Mouse (Mus musculus): ENCODE results near the gene Cpt1a.

Gene Cpt1a

GRCm38 (mm10) chr19:3324931-3325711 lies 3.0 kb downstream of the Cpt1a start:
- DNase-seq (ENCODE audit: low read depth, low spot score): no peak

- DNase-seq (ENCODE audit: low read depth, low spot score): no peak
Measured at GRCm38 (mm10) chr19:3325771-3326478, 3.8 kb downstream of the Cpt1a start.

GRCm38 (mm10) chr19:3326479-3327047 lies 4.4 kb downstream of the Cpt1a start:
- DNase-seq (ENCODE audit: low read depth, low spot score): no peak

DNA sequence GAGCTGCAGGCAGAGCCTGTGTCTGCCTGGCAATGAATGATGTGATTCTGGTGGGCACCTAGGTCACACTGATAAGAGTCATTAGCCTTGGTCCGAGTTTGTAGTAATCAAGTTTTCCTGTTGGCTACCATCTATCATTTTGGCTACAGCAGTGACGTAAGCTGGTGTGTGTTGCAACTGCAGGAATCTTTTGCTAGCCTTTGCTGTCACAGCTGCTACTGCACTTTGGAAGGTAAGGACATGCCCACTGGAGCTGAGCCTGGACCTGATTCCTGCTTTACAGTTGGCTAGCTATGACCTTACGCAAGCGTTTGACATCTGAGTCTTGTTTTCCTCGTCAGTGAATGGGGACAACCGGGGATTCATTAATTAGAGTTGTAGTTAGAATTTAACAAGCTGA lies 11.1 kb downstream of the Cpt1a start:
- no peak for DNase-seq (ENCODE audit: low read depth, low spot score)

- no peak for DNase-seq (ENCODE audit: low read depth, low spot score)
Measured at GRCm38 (mm10) chr19:3333694-3334515, 11.8 kb downstream of the Cpt1a start.

GRCm38 (mm10) chr19:3334550-3334949 lies 12.4 kb downstream of the Cpt1a start:
- DNase-seq (ENCODE audit: low read depth, low spot score): no peak

DNA sequence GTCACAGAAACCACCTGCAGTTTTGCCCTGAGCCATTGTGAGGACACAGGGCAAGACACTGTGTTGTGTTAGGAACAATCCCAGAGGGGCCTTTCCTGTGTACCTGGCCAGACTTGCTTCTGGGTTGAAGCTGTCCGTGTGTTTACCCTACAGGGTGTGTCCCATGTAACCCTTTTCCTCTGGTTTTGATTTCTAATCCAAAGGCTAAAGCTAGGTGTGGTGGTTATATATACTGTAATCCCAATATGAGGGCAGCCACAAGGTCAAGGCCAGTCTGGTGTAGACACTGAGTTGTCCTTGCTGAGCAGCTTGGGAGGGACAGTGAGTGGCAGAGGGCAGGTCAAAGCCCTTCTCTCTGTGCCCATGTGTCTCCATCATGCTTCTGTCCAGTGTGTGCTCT lies 13.8 kb downstream of the Cpt1a start:
- DNase-seq (ENCODE audit: low read depth, low spot score): no peak

GRCm38 (mm10) chr19:3336485-3337255 lies 14.5 kb downstream of the Cpt1a start:
- no peak for DNase-seq (ENCODE audit: low read depth, low spot score)

DNA sequence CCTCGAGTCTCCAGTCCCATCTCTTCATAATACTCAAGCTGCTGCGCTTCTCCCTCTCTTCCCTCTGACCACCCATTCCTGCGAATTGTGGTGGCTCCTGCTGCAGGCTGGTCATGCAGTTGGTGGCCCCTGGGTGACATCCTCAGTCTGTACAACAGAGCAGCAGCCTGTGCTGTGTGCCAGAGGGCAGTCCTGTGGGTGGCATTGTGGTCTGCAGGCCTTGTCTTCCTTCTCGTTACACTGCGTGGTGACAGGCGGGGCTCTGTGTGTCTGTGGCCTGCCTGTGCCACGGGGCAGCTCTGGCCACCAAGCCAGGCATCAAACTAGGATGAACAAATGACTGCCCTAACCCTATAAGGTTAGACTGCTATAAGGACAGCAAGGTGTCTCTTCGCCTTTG lies 17.1 kb downstream of the Cpt1a start:
- DNase-seq (ENCODE audit: low read depth, low spot score): no peak

DNA sequence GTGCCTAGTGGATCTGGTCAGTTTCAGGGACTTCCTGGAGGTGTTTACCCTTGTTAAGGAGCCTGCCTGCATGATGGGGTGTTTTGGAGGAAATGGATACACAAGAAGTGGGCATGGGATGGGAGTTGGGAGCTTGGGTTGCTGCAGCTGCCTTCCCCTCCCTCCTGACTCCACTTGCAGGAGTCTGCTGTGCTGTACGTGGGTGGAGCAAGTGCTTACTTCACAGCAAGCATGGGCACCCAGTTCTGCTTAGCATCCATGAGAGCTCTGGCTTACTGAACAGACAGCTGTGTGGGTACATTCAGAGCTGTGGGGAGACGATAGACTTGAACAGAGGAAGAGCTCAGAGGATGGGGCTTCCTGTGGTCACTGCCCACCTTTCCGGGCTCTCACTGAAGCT lies 18.9 kb downstream of the Cpt1a start:
- peak; percentile 51 for DNase-seq (ENCODE audit: low read depth, low spot score)

DNA sequence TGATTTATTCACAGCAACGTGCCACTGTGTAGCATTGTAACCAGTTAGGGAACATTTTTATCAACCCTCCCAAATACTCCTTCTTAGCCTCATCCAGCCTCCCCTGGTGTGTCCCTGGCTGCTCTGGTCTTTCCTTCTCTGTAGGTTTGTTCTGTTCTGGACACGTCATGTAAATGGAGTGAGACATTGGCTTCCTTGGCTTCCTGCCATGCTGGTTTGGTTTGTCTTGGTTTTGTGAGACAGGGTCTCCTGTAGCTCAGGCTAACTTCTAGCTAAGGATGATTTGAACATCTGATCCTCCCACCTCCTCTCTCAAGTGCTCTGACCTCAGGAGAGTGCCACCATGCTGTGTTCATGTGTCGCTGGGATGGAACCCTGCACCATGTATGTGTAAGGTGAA lies 21.8 kb downstream of the Cpt1a start:
- DNase-seq (ENCODE audit: low read depth, low spot score): no peak

DNA sequence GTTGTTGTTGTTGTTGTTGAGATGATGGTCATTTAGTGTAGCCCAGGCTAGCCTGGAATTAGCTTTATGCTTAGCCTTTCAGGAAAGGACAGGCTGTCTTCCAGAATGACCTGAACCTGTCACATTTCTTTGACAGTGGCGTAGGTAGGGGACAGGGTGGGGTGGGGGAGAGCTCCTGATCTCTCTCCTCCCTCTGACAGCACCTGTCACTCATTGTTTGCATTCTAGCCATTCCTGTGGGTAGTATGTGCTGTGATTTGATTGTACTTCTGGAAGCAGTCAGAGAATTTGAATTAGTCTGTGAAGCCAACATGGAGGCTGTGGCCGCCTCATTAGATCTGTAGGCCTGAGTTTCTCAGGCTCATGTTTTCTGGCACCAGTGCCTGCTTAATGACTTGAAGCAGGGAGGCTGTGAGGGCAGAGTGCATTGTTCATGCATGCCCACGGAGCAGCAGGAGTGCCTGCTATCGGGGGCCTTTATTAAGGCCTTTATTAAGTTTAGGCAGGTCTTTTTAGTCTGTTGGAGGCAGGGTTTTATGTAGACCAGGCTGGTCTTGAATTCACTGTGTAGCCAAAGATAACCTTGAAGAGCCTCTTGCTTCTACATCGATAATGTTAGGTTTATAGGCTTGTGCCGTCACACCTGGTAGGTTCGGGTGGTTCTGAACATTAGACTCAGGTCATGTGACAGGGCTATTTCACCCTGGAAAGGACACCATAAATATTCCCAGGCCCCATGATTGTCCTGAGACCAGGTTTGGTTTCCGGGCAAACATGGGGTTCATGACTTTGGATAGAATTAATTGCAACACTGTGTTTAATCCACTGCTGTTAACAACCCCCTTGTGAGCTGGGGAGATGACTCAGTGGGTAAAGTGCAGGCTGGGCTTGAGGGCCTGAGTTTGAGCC lies 22.8 kb downstream of the Cpt1a start:
- no peak for DNase-seq (ENCODE audit: low read depth, low spot score)

- no peak for DNase-seq (ENCODE audit: low read depth, low spot score)
Measured at GRCm38 (mm10) chr19:3347784-3348183, 25.6 kb downstream of the Cpt1a start.

DNA sequence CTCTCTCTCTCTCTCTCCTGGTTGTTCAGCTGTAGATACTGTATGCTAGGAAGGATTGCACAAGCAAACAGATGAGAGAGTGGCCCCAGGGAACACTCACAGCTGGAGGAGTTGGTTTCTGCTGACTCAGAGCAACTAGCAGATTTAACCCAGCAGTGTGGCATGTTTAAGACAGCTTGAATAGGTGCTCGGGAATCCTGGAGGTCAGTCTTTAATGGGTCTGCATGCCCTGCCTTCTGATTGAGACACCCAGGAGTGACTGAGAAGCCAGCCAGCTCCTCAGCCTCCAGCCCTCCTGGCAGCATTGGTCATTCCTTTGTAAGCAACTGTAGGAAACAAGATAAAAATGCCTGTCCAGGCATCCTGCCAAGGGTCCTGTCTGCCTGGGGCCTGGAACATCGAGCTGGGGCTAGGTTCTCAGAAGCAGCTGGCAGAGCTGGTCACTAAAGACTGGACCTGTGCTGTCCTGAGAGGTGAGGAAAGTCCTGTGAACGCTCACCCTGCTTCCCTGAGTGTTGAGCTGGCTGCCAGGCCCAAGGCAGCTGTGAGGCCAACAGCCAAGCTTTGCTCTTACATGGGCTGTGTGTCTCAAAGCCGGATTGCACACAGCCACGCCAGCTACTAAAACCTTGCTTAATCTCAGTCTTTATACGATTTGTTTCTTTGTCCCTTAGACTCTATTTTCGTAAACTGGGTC lies 31.4 kb downstream of the Cpt1a start:
- DNase-seq (ENCODE audit: low read depth, low spot score): no peak

DNA sequence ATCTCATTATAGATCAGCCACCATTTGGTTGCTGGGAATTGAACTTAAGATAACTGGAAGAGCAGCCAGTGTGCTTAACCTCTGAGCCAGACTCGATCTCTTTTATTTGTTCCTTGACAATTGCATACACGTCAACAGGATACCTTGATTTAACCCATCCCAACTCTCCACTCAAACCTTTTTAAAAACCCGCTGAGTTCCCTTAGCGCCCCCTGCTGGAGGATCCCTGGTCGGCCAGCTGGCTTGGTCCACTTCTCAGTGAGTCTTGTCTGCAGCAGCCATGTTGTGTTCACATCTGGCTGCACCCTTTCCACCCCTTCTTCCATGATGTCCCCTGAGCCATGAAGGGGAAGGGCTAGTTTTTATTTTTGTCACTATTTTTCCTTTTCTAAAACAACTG lies 33.0 kb downstream of the Cpt1a start:
- DNase-seq (ENCODE audit: low read depth, low spot score): no peak

- no peak for DNase-seq (ENCODE audit: low read depth, low spot score)
Measured at GRCm38 (mm10) chr19:3356516-3356915, 34.4 kb downstream of the Cpt1a start.

DNA sequence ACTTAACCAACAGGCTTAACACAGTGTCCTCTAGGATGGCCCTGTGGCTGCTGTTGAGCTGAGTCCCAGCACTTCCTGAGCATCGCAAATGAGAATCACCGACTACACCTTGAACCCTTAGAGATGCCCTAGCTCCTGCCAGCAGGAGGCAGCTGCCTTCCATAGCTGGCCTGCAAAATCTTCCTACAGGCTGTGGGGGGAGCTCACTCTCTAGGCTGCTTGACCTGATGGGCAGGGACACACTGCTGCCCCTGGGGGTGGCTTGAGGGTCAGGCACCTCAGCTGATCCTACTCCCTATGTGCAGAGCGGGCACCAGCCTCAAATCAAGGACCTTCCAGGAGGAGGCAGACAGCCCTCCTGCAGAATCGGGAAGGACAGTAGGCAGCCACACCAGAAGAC lies 35.5 kb downstream of the Cpt1a start:
- no peak for DNase-seq (ENCODE audit: low read depth, low spot score)

DNA sequence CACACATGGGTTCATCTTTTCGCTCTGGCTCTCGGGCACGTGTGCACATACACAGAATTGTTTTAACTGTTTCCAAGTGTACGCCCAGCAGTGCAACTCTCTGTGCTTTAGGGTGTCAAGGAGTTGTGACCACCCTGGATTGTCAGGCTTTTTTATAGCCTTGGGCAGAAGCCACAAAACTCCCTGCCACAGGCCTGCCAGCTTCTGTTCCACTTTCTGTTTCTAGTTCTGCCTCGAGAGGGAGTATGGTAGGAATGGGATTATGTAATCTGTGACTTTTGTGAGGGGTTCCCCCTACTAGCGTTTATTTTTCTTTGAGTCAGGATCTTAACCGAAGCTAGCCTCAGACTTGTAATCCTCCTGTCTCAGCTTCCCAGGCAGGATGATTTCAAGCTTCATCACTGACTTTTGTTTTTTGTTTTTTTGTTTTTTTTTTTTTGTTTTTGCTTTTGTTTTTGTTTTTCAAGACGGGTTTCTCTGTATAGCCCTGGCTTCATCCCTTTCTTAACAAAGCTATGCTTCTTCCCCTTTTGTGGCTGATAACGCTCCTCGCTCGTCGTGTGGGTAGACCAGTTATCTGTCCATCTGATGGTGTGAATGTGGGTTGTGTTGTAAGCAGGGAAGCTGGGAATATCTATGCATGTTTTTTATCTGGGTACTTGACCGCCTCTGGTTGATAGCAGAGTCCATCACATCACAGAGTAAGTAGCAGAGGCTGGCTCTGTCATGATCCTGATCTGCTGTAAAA lies 37.9 kb downstream of the Cpt1a start:
- DNase-seq (ENCODE audit: low read depth, low spot score): no peak

DNA sequence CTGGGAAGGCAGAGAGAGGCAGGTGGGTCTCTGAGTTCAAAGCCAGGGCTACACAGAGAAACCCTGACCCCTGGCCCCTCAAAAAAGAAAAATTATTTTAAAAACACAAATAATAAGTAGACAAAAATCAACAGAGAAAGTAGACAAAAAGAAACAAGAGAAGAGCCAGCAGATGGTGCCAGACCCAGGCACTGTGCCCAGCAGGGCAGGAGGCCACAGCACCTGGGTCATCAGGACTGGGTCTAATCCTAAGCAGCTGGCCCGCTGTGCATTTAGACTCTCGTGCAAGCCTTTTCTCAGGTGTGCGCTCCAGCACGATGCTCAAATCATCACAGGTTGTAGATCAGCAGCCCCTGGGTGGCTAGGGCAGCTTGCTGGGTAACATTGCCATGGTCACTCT lies 41.4 kb downstream of the Cpt1a start:
- no peak for DNase-seq (ENCODE audit: low read depth, low spot score)
